Mouse (Mus musculus) ES-E14 (cell line): ENCODE results near the gene G430095P16Rik.

Source experiments
- CHD2 ChIP-seq: IDR thresholded peaks from 2 replicates; pipeline ENCODE4 v1.6.1; 2014; ENCODE audit warnings: mild to moderate bottlenecking, low read depth, low read length, inconsistent platforms
- HCFC1 ChIP-seq: IDR thresholded peaks from 2 replicates; pipeline ENCODE4 v1.6.1; 2012; ENCODE audit warnings: low read length, inconsistent platforms, borderline replicate concordance; ENCODE audit not compliant: insufficient read depth
- MAFK ChIP-seq: IDR thresholded peaks from 2 replicates; pipeline ENCODE4 v1.6.1; 2014; ENCODE audit warnings: mild to moderate bottlenecking, low read depth, low read length, inconsistent platforms; ENCODE audit not compliant: insufficient read depth
- ZNF384 ChIP-seq: IDR thresholded peaks from 2 replicates; pipeline ENCODE4 v1.6.1; 2012; ENCODE audit warnings: low read depth, low read length, inconsistent platforms

DNA sequence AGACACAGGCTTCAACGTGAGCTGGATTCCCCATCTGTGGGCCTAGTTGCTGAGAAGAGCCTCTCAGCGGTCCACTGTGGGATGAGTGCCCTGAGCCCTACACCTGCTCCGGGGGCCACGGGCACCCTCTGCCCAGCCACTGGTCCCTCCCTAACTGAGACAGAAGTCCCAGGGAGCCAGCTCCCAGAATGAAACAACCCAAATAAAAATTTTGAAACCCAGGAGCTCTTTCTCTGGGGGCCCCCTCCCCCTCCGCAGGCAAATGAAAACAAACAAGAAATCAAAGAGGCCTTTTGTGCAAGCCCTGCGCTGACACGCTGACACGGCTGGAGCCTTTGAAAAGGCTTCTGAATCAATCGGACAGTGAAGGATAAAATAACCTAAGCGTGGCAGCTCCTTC is 42.8 kb downstream of the G430095P16Rik start:
- TF ChIP-seq HCFC1, result no peak
- TF ChIP-seq CHD2, result no peak
- no peak for TF ChIP-seq MAFK
- no peak for TF ChIP-seq ZNF384
